Mouse (Mus musculus): Measurements from ENCODE around the gene E130116L18Rik.
"Not testable (repeated sequence)": the region's sequence is repeated elsewhere in the genome, so short reads cannot be mapped to it uniquely, and the experiment has no call there.

- TF ChIP-seq CTCF, POLR2A (IDR thresholded peaks at IDR 0.05; ENCODE audit: insufficient read depth, low read depth, low read length): not testable (repeated sequence)
Measured at GRCm38 (mm10) chr5:25178543-25178942, 44.4 kb downstream of the E130116L18Rik start.

All from olfactory bulb, adult 2 months (tissue).